Comparison of ENCODE assay signal across 18 mouse cellular contexts in genomic region chr6:34729449-34730151, GRCm38 (mm10). TPM values are rescaled to one million over a fixed set of nuclear protein-coding genes. Genes with fewer than 3 reads are reported as not detected.
A peak's percentile ranks its signal among the peaks of the same experiment; 100 is the strongest.
DNase-seq lines count a peak whose midpoint lies in the region; ATAC-seq and TF ChIP-seq lines count a peak whose summit lies in the region.
"Had no signal": no experiment of that assay in that cellular context is flagged by ENCODE, and none has a peak within 500 bp of the region (broad histone marks: within the 10 kb centered on the region; RNA-seq: fewer than 3 reads in every experiment).

No protein-coding gene starts in this region.

- no peak overlapping the region for H3K9ac ChIP-seq in heart, embryonic 12.5 days
- H3K9ac ChIP-seq in kidney, postnatal 0 days (ENCODE audit: low read depth, low read length): no peak overlapping the region
- no peak overlapping the region for H3K9ac ChIP-seq in embryonic facial prominence, embryonic 13.5 days
- no peak overlapping the region for H3K9ac ChIP-seq in limb, embryonic 15.5 days
- H3K9ac ChIP-seq: liver, embryonic 12.5 days; neural tube, embryonic 15.5 days had no signal

- no peak for DNase-seq in heart, postnatal 14 days
- peak; percentile 64 for DNase-seq in kidney, postnatal 0 days (ENCODE audit: low spot score)
- no peak for DNase-seq in kidney, postnatal 4 days
- no peak for DNase-seq in ovary, postnatal 36 days (ENCODE audit: low spot score)
- no peak for DNase-seq in cerebellum, adult 11-12 months
- DNase-seq: adrenal gland, adult 8-10 months; cerebellum, adult 9-10 months; embryo, embryonic 11 days had no signal

- H3K36me3 ChIP-seq in heart, embryonic 12.5 days: peaks cover 9% of the 10 kb centered on the region; the same call in 1 of the 2 replicates
- no peaks in the 10 kb centered on the region for H3K36me3 ChIP-seq in kidney, postnatal 0 days (ENCODE audit: insufficient read depth, low read length)
- peaks cover 2% of the 10 kb centered on the region for H3K36me3 ChIP-seq in embryonic facial prominence, embryonic 13.5 days
- no peaks in the 10 kb centered on the region for H3K36me3 ChIP-seq in limb, embryonic 15.5 days
- H3K36me3 ChIP-seq: G1E; neural tube, embryonic 15.5 days had no signal

- H3K4me2 ChIP-seq in heart, embryonic 12.5 days: no peak overlapping the region
- H3K4me2 ChIP-seq in kidney, postnatal 0 days (ENCODE audit: low read length): no peak overlapping the region; the same call in 1 of the 2 replicates
- no peak overlapping the region for H3K4me2 ChIP-seq in embryonic facial prominence, embryonic 13.5 days
- no peak overlapping the region for H3K4me2 ChIP-seq in limb, embryonic 15.5 days
- H3K4me2 ChIP-seq: liver, embryonic 12.5 days; neural tube, embryonic 15.5 days had no signal

- peaks cover 45% of the 10 kb centered on the region for H3K4me1 ChIP-seq in heart, embryonic 12.5 days (replicated peaks)
- peaks cover 12% of the 10 kb centered on the region for H3K4me1 ChIP-seq in kidney, postnatal 0 days (replicated peaks; ENCODE audit: insufficient read depth, low read length)
- peaks cover 57% of the 10 kb centered on the region for H3K4me1 ChIP-seq in embryonic facial prominence, embryonic 13.5 days
- peaks cover 40% of the 10 kb centered on the region for H3K4me1 ChIP-seq in limb, embryonic 15.5 days
- H3K4me1 ChIP-seq: megakaryocyte, embryonic 14.5 days had no signal

- WGBS in heart, embryonic 12.5 days: 47% methylated on average over 8 of the region's 8 CpGs
- WGBS in kidney, postnatal 0 days: 21% methylated on average over 8 of the region's 8 CpGs
- 55% methylated on average over 8 of the region's 8 CpGs for WGBS in embryonic facial prominence, embryonic 13.5 days
- 55% methylated on average over 8 of the region's 8 CpGs for whole genome bisulfite sequencing in limb, embryonic 15.5 days

- no peak for TF ChIP-seq CTCF in kidney, postnatal 0 days (IDR thresholded peaks at IDR 0.05; ENCODE audit: low read depth)

- H3K27me3 ChIP-seq in heart, embryonic 12.5 days (replicated peaks): no peaks in the 10 kb centered on the region
- H3K27me3 ChIP-seq in kidney, postnatal 0 days (ENCODE audit: insufficient read depth, low read length): no peaks in the 10 kb centered on the region
- no peaks in the 10 kb centered on the region for H3K27me3 ChIP-seq in embryonic facial prominence, embryonic 13.5 days
- no peaks in the 10 kb centered on the region for H3K27me3 ChIP-seq in limb, embryonic 15.5 days
- H3K27me3 ChIP-seq: liver, embryonic 12.5 days; neural tube, embryonic 15.5 days had no signal

- H3K27ac ChIP-seq in heart, embryonic 12.5 days (ENCODE audit: poor library complexity, severe bottlenecking): peak overlapping the region; percentile 65
- H3K27ac ChIP-seq in kidney, postnatal 0 days: 0 out of 2 replicates have a peak overlapping the region, but pooled peaks have one; percentile 48
- H3K27ac ChIP-seq in embryonic facial prominence, embryonic 13.5 days: peak overlapping the region; percentile 44; the same call in 1 of the 2 replicates
- H3K27ac ChIP-seq in limb, embryonic 15.5 days: peak overlapping the region; percentile 55
- H3K27ac ChIP-seq: hindbrain, embryonic 10.5 days; layer of hippocampus, adult 2 months; liver, embryonic 12.5 days; neural tube, embryonic 15.5 days had no signal

- intact Hi-C loops in heart, postnatal 14 days (cut with DNase I): no loop called here

- 0 out of 2 replicates have a peak, but pooled peaks cover 2% of the 10 kb centered on the region for H3K9me3 ChIP-seq in heart, embryonic 12.5 days (replicated peaks)
- H3K9me3 ChIP-seq in kidney, postnatal 0 days (replicated peaks; ENCODE audit: low read length): no peaks in the 10 kb centered on the region
- peaks cover 2% of the 10 kb centered on the region; the same call in 1 of the 2 replicates for H3K9me3 ChIP-seq in embryonic facial prominence, embryonic 13.5 days
- no peaks in the 10 kb centered on the region for H3K9me3 ChIP-seq in limb, embryonic 15.5 days
- H3K9me3 ChIP-seq: G1E; liver, embryonic 12.5 days; neural tube, embryonic 15.5 days had no signal

- no peak overlapping the region for H3K4me3 ChIP-seq in heart, embryonic 12.5 days
- no peak overlapping the region for H3K4me3 ChIP-seq in kidney, postnatal 0 days (replicated peaks; ENCODE audit: low read depth, low read length)
- no peak overlapping the region for H3K4me3 ChIP-seq in embryonic facial prominence, embryonic 13.5 days
- no peak overlapping the region for H3K4me3 ChIP-seq in limb, embryonic 15.5 days
- H3K4me3 ChIP-seq: hindbrain, embryonic 10.5 days; layer of hippocampus, adult 2 months; liver, embryonic 12.5 days; megakaryocyte, embryonic 14.5 days; neural tube, embryonic 15.5 days had no signal

- ATAC-seq in heart, embryonic 12.5 days (ENCODE audit: insufficient number of reproducible peaks, low FRiP score): 0 out of 2 replicates have a peak, but pooled peaks have one; percentile 62
- 0 out of 2 replicates have a peak, but pooled peaks have one; percentile 21 for ATAC-seq in kidney, postnatal 0 days (replicated peaks; ENCODE audit: low FRiP score, low read depth)
- ATAC-seq in embryonic facial prominence, embryonic 13.5 days (ENCODE audit: insufficient number of reproducible peaks, insufficient read depth, low FRiP score, low TSS enrichment, low read depth): no peak
- no peak for ATAC-seq in limb, embryonic 15.5 days (ENCODE audit: insufficient number of reproducible peaks, low FRiP score, low TSS enrichment, low read depth)
- ATAC-seq: liver, embryonic 12.5 days had no signal

RNA-seq across cellular contexts. Expression of gene Agbl3, which starts 50.6 kb away (rescaled TPM):
- polyA plus RNA-seq in heart, embryonic 12.5 days (2016; fragmentation: Nextera tagmentation; extraction: Ambion mirVana): 6.2 and 6.4 TPM in 2 replicates
- 1 to 10 TPM; 4.6 to 5.9 TPM for total RNA-seq in heart, postnatal 14 days (2021)
- 14.6 and 17.1 TPM in 2 replicates for polyA plus RNA-seq in kidney, postnatal 0 days (2015; fragmentation: Nextera tagmentation; extraction: Ambion mirVana)
- polyA plus RNA-seq in embryonic facial prominence, embryonic 13.5 days (2015; fragmentation: Nextera tagmentation; extraction: Ambion mirVana): 9.3 and 11.4 TPM in 2 replicates
- 6.5 and 6.6 TPM in 2 replicates for polyA plus RNA-seq in limb, embryonic 15.5 days (2015; fragmentation: Nextera tagmentation; extraction: Ambion mirVana)
- total RNA-seq: monocyte, adult 5-6 weeks had no signal
- polyA plus RNA-seq: G1E had no signal

Comparison
In these comparisons a context has a peak if more than half of its experiments do, and no peak if none do; other contexts are left out.
1. ATAC-seq: peak in heart, embryonic 12.5 days (single experiment) and kidney, postnatal 0 days (single experiment); none in embryonic facial prominence, embryonic 13.5 days (single experiment) and limb, embryonic 15.5 days (single experiment).
2. Peak in every context shown above with its lines, with median percentiles within 50 percentile points of each other: H3K27ac ChIP-seq.